Mouse (Mus musculus) midbrain, embryonic 11.5 days (tissue): ENCODE data around the gene Plekhg4. TPM values are rescaled to one million over a fixed set of nuclear protein-coding genes. Genes with fewer than 3 reads are reported as not detected.

Experiments used
- ATAC-seq: fragments of 200-750 bp; cut with Nextera tagmentation; 2 replicates; pipeline ENCODE4 v1.8.0; 2017; ENCODE audit warnings: moderate TSS enrichment, moderate library complexity; ENCODE audit not compliant: low FRiP score
- DNase-seq: peaks from one replicate; pipeline ENCODE4 v3.0.0; 2015; ENCODE audit warnings: low spot score; ENCODE audit errors: missing footprints
- H3K27ac ChIP-seq: fragments of 300-500 bp; sonication (generic); 2 replicates; pipeline ENCODE4 v1.5.1; 2014; ENCODE audit warnings: low read depth, low read length
- H3K27me3 ChIP-seq: fragments of 300-500 bp; sonication (generic); 2 replicates; pipeline ENCODE4 v1.6.1; 2014; ENCODE audit warnings: mild to moderate bottlenecking, low read length, moderate library complexity, mixed read lengths; ENCODE audit not compliant: control insufficient read depth, insufficient read depth
- H3K36me3 ChIP-seq: fragments of 300-500 bp; sonication (generic); 2 replicates; pipeline ENCODE4 v1.6.1; 2014; ENCODE audit warnings: mild to moderate bottlenecking, low read length, moderate library complexity, mixed read lengths; ENCODE audit not compliant: control insufficient read depth, insufficient read depth
- H3K4me1 ChIP-seq: fragments of 300-500 bp; sonication (generic); 2 replicates; pipeline ENCODE4 v1.6.1; 2014; ENCODE audit warnings: low read length; ENCODE audit not compliant: control insufficient read depth, insufficient read depth
- H3K4me2 ChIP-seq: fragments of 300-500 bp; sonication (generic); 2 replicates; pipeline ENCODE4 v1.6.1; 2014; ENCODE audit warnings: mild to moderate bottlenecking, moderate library complexity
- H3K4me3 ChIP-seq: fragments of 300-500 bp; sonication (generic); 2 replicates; pipeline ENCODE4 v1.5.1; 2014; ENCODE audit warnings: low read depth, low read length
- H3K9ac ChIP-seq: fragments of 300-500 bp; sonication (generic); 2 replicates; pipeline ENCODE4 v1.6.1; 2014; ENCODE audit warnings: low read length
- H3K9me3 ChIP-seq: fragments of 300-500 bp; sonication (generic); 2 replicates; pipeline ENCODE4 v1.6.1; 2016; ENCODE audit warnings: low read length; ENCODE audit not compliant: control insufficient read depth
- WGBS: fragments of 180-500 bp; shearing (Covaris S2); extraction: QIAGEN DNeasy Blood & Tissue Kit; methylation state at CpG from one replicate; pipeline ENCODE4 v1.1.7; 2014; 5-methylcytosine and 5-hydroxymethylcytosine counted together
- polyA plus RNA-seq: library from polyadenylated mRNA; unstranded; fragments of >200 nt; fragmentation: Nextera tagmentation; extraction: Ambion mirVana; gene quantifications from 2 replicates; pipeline ENCODE4 v1.2.1, GENCODE M21; 2014

Gene Plekhg4
- polyA plus RNA-seq, 1 experiment from 2014 or later: 0.61 TPM

GRCm38 (mm10) chr8:105408331-105408730, 35.3 kb downstream of the Plekhg4 start:
- Histone ChIP-seq H3K27ac (no peak overlapping the region), H3K9ac (no peak overlapping the region), H3K4me1 (peaks cover 3% of the 10 kb centered on the region; the same call in 1 of the 2 replicates), H3K36me3 (no peaks in the 10 kb centered on the region), H3K9me3 (no peaks in the 10 kb centered on the region), H3K4me2 (no peak overlapping the region), H3K27me3 (no peaks in the 10 kb centered on the region; the same call in 1 of the 2 replicates), H3K4me3 (no peak overlapping the region)
- WGBS: 71% methylated on average over 7 of the region's 7 CpGs
- ATAC-seq (no peak), DNase-seq (peak; percentile 23)

- no peak for ATAC-seq
- no peak overlapping the region for H3K4me2 ChIP-seq
- peaks cover 5% of the 10 kb centered on the region; the same call in 1 of the 2 replicates for H3K4me1 ChIP-seq
- H3K9ac ChIP-seq: no peak overlapping the region
- H3K27ac ChIP-seq: no peak overlapping the region
- peak; percentile 23 for DNase-seq
- 93% methylated on average over 6 of the region's 6 CpGs for WGBS
- H3K27me3 ChIP-seq: no peaks in the 10 kb centered on the region; the same call in 1 of the 2 replicates
- no peaks in the 10 kb centered on the region for H3K9me3 ChIP-seq
- H3K4me3 ChIP-seq: no peak overlapping the region
- H3K36me3 ChIP-seq: no peaks in the 10 kb centered on the region
These were observed 36.9 kb downstream of the Plekhg4 start for GRCm38 (mm10) chr8:105409947-105410346.

- peak; percentile 92 for DNase-seq
- Histone ChIP-seq H3K27me3 (no peaks in the 10 kb centered on the region; the same call in 1 of the 2 replicates), H3K4me1 (peaks cover 5% of the 10 kb centered on the region; the same call in 1 of the 2 replicates), H3K4me2 (peak within 1 kb of the TSS; percentile 50), H3K27ac (no peak within 1 kb of the TSS), H3K36me3 (no peaks in the 10 kb centered on the region), H3K4me3 (peak within 1 kb of the TSS; percentile 29), H3K9ac (peak within 1 kb of the TSS; percentile 9), H3K9me3 (no peaks in the 10 kb centered on the region)
- ATAC-seq: peak; percentile 86
- WGBS: 2% methylated on average over 32 of the region's 34 CpGs
These were observed 40.3 kb downstream of the Plekhg4 start, which contains the start of the genes Kctd19 and Lrrc36 for GRCm38 (mm10) chr8:105413391-105413790. Gene Kctd19 (minus strand): TSS chr8:105413502. Gene Lrrc36 (plus strand): TSS chr8:105413571.

- Histone ChIP-seq H3K4me2 (no peak overlapping the region), H3K4me3 (no peak overlapping the region), H3K9me3 (no peaks in the 10 kb centered on the region), H3K36me3 (no peaks in the 10 kb centered on the region), H3K27ac (no peak overlapping the region), H3K4me1 (no peaks in the 10 kb centered on the region), H3K9ac (no peak overlapping the region), H3K27me3 (no peaks in the 10 kb centered on the region)
- ATAC-seq (no peak), DNase-seq (peak; percentile 81)
- WGBS: 76% methylated on average over 2 of the region's 2 CpGs
These were observed 45.9 kb downstream of the Plekhg4 start for GRCm38 (mm10) chr8:105418992-105419391.

GRCm38 (mm10) chr8:105419800-105420199, 46.7 kb downstream of the Plekhg4 start:
- peak; percentile 6 for DNase-seq
- 90% methylated on average over 4 of the region's 4 CpGs for WGBS

GRCm38 (mm10) chr8:105422006-105422405, 48.9 kb downstream of the Plekhg4 start:
- Histone ChIP-seq H3K27me3 (no peaks in the 10 kb centered on the region), H3K4me1 (no peaks in the 10 kb centered on the region), H3K9ac (no peak overlapping the region), H3K4me3 (no peak overlapping the region), H3K4me2 (no peak overlapping the region), H3K36me3 (no peaks in the 10 kb centered on the region), H3K27ac (no peak overlapping the region), H3K9me3 (no peaks in the 10 kb centered on the region)
- 78% methylated on average over 1 of the region's 1 CpGs for WGBS
- DNase-seq (peak; percentile 26), ATAC-seq (no peak)

More at GRCm38 (mm10) chr8:105419800-105420199, 46.7 kb downstream of the Plekhg4 start:
- H3K9ac ChIP-seq: no peak overlapping the region
- no peaks in the 10 kb centered on the region for H3K36me3 ChIP-seq
- H3K4me3 ChIP-seq: no peak overlapping the region
- no peaks in the 10 kb centered on the region for H3K27me3 ChIP-seq
- H3K4me1 ChIP-seq: no peaks in the 10 kb centered on the region
- H3K9me3 ChIP-seq: no peaks in the 10 kb centered on the region
- no peak overlapping the region for H3K27ac ChIP-seq
- H3K4me2 ChIP-seq: no peak overlapping the region
- no peak for ATAC-seq

GRCm38 (mm10) chr8:105426878-105427277, 53.8 kb downstream of the Plekhg4 start:
- ATAC-seq (no peak), DNase-seq (no peak)
- Histone ChIP-seq H3K36me3 (no peaks in the 10 kb centered on the region), H3K9me3 (no peaks in the 10 kb centered on the region), H3K9ac (no peak overlapping the region), H3K27me3 (no peaks in the 10 kb centered on the region), H3K27ac (no peak overlapping the region), H3K4me2 (no peak overlapping the region), H3K4me3 (no peak overlapping the region), H3K4me1 (no peaks in the 10 kb centered on the region)
- WGBS: 80% methylated on average over 6 of the region's 6 CpGs

GRCm38 (mm10) chr8:105431743-105432515, 58.9 kb downstream of the Plekhg4 start:
- WGBS: 67% methylated on average over 7 of the region's 7 CpGs
- Histone ChIP-seq H3K9me3 (no peaks in the 10 kb centered on the region), H3K36me3 (no peaks in the 10 kb centered on the region), H3K4me2 (no peak overlapping the region), H3K27ac (no peak overlapping the region; the same call in 1 of the 2 replicates), H3K9ac (no peak overlapping the region), H3K4me3 (no peak overlapping the region), H3K4me1 (peaks cover 11% of the 10 kb centered on the region), H3K27me3 (no peaks in the 10 kb centered on the region)
- DNase-seq (no peak), ATAC-seq (0 out of 2 replicates have a peak, but pooled peaks have one; percentile 40)
